ENCODE assay signal across 11 mouse cellular contexts in genomic region chr1:90518584-90519265, GRCm38 (mm10).
DNase-seq lines count a peak whose midpoint lies in the region; ATAC-seq and TF ChIP-seq lines count a peak whose summit lies in the region.
"Had no signal": no experiment of that assay in that cellular context is flagged by ENCODE, and none has a peak within 500 bp of the region (broad histone marks: within the 10 kb centered on the region; RNA-seq: fewer than 3 reads in every experiment).

No protein-coding gene starts in this region.

- WGBS in kidney, embryonic 15.5 days: 47% methylated on average over 9 of the region's 9 CpGs
- WGBS in stomach, embryonic 14.5 days: 44% methylated on average over 9 of the region's 9 CpGs

- TF ChIP-seq CTCF in Patski (IDR thresholded peaks at IDR 0.05): no peak

- POLR2A ChIA-PET in Patski (lab: Charles Lee): no interaction called here

- peak overlapping the region; percentile 72 for H3K27ac ChIP-seq in kidney, embryonic 15.5 days
- peak overlapping the region; percentile 73 for H3K27ac ChIP-seq in stomach, embryonic 14.5 days (ENCODE audit: low read length)

- peak; percentile 70 for ATAC-seq in Patski
- peak; percentile 67 for ATAC-seq in kidney, embryonic 15.5 days (replicated peaks; ENCODE audit: low FRiP score)
- no peak; the same call in 1 of the 2 replicates for ATAC-seq in stomach, embryonic 14.5 days (ENCODE audit: insufficient number of reproducible peaks, insufficient read depth, low FRiP score, low read depth)
- ATAC-seq in erythroid progenitor cell, adult 5-6 weeks (replicated peaks; ENCODE audit: low FRiP score, poor library complexity, severe bottlenecking): no peak

- H3K4me2 ChIP-seq in kidney, embryonic 15.5 days: no peak overlapping the region
- no peak overlapping the region for H3K4me2 ChIP-seq in stomach, embryonic 14.5 days (replicated peaks; ENCODE audit: low read depth, low read length)
- H3K4me2 ChIP-seq: lung, embryonic 14.5 days; midbrain, embryonic 11.5 days had no signal

- CTCF ChIA-PET in Patski (lab: Charles Lee): no interaction called here

- H3K4me3 ChIP-seq in kidney, embryonic 15.5 days (replicated peaks): no peak overlapping the region
- H3K4me3 ChIP-seq in stomach, embryonic 14.5 days (ENCODE audit: low read depth, low read length): no peak overlapping the region

- in situ Hi-C loops in Patski (cut with MboI; ENCODE audit: low pct_unique_long_range_greater_than_20kb): no loop called here

- DNase-seq in kidney, adult 9 months: peak; percentile 32
- no peak for DNase-seq in kidney, adult 18-20 months
- peak; percentile 90 for DNase-seq in Patski (ENCODE audit: low read depth, low spot score)
- DNase-seq in urinary bladder, postnatal 25 days (ENCODE audit: low spot score): no peak
- DNase-seq: adrenal gland, postnatal 14 days; lung, embryonic 14.5 days; thymus, postnatal 25 days had no signal

- peaks cover 31% of the 10 kb centered on the region for H3K4me1 ChIP-seq in kidney, embryonic 15.5 days
- peaks cover 14% of the 10 kb centered on the region; the same call in 1 of the 2 replicates for H3K4me1 ChIP-seq in stomach, embryonic 14.5 days (ENCODE audit: control insufficient read depth, insufficient read depth, low read length)

- no peaks in the 10 kb centered on the region for H3K9me3 ChIP-seq in kidney, embryonic 15.5 days (replicated peaks)
- H3K9me3 ChIP-seq in stomach, embryonic 14.5 days (ENCODE audit: control insufficient read depth, low read depth, low read length): no peaks in the 10 kb centered on the region

- H3K36me3 ChIP-seq in kidney, embryonic 15.5 days: no peaks in the 10 kb centered on the region
- H3K36me3 ChIP-seq in stomach, embryonic 14.5 days (ENCODE audit: control insufficient read depth, insufficient read depth, low read length): no peaks in the 10 kb centered on the region

- H3K27me3 ChIP-seq in Patski: no peaks in the 10 kb centered on the region
- no peaks in the 10 kb centered on the region for H3K27me3 ChIP-seq in kidney, embryonic 15.5 days
- H3K27me3 ChIP-seq in stomach, embryonic 14.5 days (ENCODE audit: control insufficient read depth, insufficient read depth, low read length): no peaks in the 10 kb centered on the region

- H3K9ac ChIP-seq in kidney, embryonic 15.5 days: no peak overlapping the region
- H3K9ac ChIP-seq in stomach, embryonic 14.5 days (replicated peaks; ENCODE audit: low read depth, low read length): no peak overlapping the region
- H3K9ac ChIP-seq: lung, embryonic 14.5 days had no signal

Comparison
In these comparisons a context has a peak if more than half of its experiments do, and no peak if none do; other contexts are left out.
1. DNase-seq: peak in kidney, adult 9 months (single experiment) and Patski (single experiment); none in kidney, adult 18-20 months (single experiment) and urinary bladder, postnatal 25 days (single experiment).
2. ATAC-seq: peak in Patski (single experiment) and kidney, embryonic 15.5 days (single experiment); none in stomach, embryonic 14.5 days (single experiment) and erythroid progenitor cell, adult 5-6 weeks (single experiment).